Mouse (Mus musculus): ENCODE measurements around the gene Vmn2r90. TPM values are rescaled to one million over a fixed set of nuclear protein-coding genes. Genes with fewer than 3 reads are reported as not detected.
"Not testable (repeated sequence)": the region's sequence is repeated elsewhere in the genome, so short reads cannot be mapped to it uniquely, and the experiment has no call there.

Vmn2r90 gene
- polyA plus RNA-seq, 1 experiment from 2014 or later: not detected

GRCm38 (mm10) chr17:17741516-17741915, 38.0 kb downstream of the Vmn2r90 start:
- DNase-seq (ENCODE audit: low spot score, missing footprints); H3K27ac ChIP-seq (ENCODE audit: low read depth, low read length); H3K9me3 ChIP-seq (ENCODE audit: control insufficient read depth, low read length); H3K4me3 ChIP-seq (ENCODE audit: low read depth, low read length); H3K9ac ChIP-seq (ENCODE audit: low read length); H3K4me1 ChIP-seq (ENCODE audit: control insufficient read depth, insufficient read depth, low read length); H3K27me3 ChIP-seq (ENCODE audit: control insufficient read depth, insufficient read depth, low read length); ATAC-seq (ENCODE audit: low FRiP score); H3K36me3 ChIP-seq (ENCODE audit: control insufficient read depth, insufficient read depth, low read length); H3K4me2 ChIP-seq: not testable (repeated sequence)

DNA sequence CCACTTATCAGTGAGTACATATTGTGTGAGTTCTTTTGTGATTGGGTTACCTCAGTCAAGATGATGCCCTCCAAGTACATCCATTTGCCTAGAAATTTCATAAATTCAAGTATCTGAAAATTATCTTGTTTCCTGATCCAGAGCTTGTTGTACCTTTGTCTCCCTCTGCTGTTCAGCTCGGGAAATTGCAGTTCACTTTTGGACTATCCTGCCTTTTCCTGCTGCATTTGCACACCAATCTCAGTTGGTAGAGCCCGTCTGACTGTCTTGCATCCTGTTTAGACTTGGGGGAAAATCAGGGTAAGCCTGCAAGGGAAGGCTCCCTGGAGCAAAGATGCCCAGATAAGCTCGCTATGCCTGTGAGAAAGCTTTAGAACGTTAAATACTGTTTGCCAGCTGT, 45.8 kb downstream of the Vmn2r90 start:
- not testable (repeated sequence) for H3K9me3 ChIP-seq (ENCODE audit: control insufficient read depth, low read length); H3K27ac ChIP-seq (ENCODE audit: low read depth, low read length); H3K4me1 ChIP-seq (ENCODE audit: control insufficient read depth, insufficient read depth, low read length); H3K4me2 ChIP-seq; H3K4me3 ChIP-seq (ENCODE audit: low read depth, low read length); ATAC-seq (ENCODE audit: low FRiP score); H3K36me3 ChIP-seq (ENCODE audit: control insufficient read depth, insufficient read depth, low read length); H3K27me3 ChIP-seq (ENCODE audit: control insufficient read depth, insufficient read depth, low read length); H3K9ac ChIP-seq (ENCODE audit: low read length)
- DNase-seq (ENCODE audit: low spot score, missing footprints): peak; percentile 89
- 12% methylated on average over 4 of the region's 4 CpGs for WGBS

DNA sequence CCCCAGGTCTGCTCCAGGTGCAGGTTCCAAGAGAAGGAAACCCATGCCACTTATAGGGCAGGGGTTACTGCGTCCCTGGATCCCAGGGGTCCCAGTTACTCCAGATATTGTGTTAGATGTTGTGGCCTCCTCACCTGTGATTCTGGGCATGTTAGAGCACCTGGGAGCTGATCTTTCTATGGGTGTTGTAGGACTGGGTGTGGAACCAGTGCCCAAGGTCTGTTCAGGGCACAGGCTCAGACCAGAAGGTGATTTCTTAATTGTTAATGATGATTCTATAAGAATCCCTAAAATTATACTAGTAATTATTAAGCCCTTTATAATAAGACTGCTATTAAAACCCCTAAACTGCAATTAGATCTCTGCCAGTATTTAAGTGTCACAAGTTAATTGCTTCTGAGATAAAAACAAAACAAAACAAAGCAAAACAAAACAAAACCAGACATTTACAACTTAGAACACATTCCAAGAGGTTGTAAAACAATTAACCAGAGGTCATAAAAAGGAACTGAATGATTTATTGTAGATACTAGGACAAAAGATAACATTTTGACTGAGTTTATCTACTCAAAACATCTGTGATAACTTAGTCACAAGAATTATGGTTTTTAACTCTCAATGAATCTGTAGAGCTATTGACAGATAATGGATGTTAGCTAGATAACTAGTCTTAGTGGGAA, 59.2 kb downstream of the Vmn2r90 start:
- Histone ChIP-seq H3K9me3 (ENCODE audit: control insufficient read depth, low read length) (no peaks in the 10 kb centered on the region), H3K4me3 (ENCODE audit: low read depth, low read length) (no peak overlapping the region), H3K27me3 (ENCODE audit: control insufficient read depth, insufficient read depth, low read length) (no peaks in the 10 kb centered on the region), H3K4me1 (ENCODE audit: control insufficient read depth, insufficient read depth, low read length) (no peaks in the 10 kb centered on the region), H3K9ac (ENCODE audit: low read length) (no peak overlapping the region), H3K36me3 (ENCODE audit: control insufficient read depth, insufficient read depth, low read length) (no peaks in the 10 kb centered on the region), H3K4me2 (no peak overlapping the region), H3K27ac (ENCODE audit: low read depth, low read length) (no peak overlapping the region)
- 93% methylated on average over 1 of the region's 1 CpGs for WGBS
- DNase-seq (ENCODE audit: low spot score, missing footprints) (no peak), ATAC-seq (ENCODE audit: low FRiP score) (no peak)

DNA sequence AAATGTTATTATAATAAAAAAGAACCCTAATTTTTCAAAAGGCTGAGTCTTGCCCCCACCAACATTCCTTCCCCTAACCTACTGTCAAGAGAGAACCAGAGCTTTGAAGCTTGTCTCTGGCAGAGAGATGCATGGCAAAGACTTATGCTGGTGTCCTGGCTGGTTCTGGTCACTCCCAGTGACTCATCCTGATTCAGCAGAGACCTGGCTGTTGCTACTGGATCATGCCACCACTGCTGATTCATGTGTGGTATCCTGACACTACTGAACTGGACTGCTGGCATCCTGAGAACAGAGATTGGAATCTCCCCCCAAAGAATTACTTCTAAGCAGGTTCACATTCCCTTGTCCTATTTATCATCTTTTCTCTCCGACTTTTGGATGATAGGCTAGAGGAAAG, 60.7 kb downstream of the Vmn2r90 start:
- DNase-seq (ENCODE audit: low spot score, missing footprints) (no peak), ATAC-seq (ENCODE audit: low FRiP score) (no peak)

GRCm38 (mm10) chr17:17766481-17766880, 62.9 kb downstream of the Vmn2r90 start:
- WGBS: 12% methylated on average over 3 of the region's 3 CpGs
- no peaks in the 10 kb centered on the region for H3K27me3 ChIP-seq (ENCODE audit: control insufficient read depth, insufficient read depth, low read length)
- no peak overlapping the region for H3K9ac ChIP-seq (ENCODE audit: low read length)
- no peak overlapping the region for H3K4me3 ChIP-seq (ENCODE audit: low read depth, low read length)
- no peak overlapping the region for H3K27ac ChIP-seq (ENCODE audit: low read depth, low read length)
- ATAC-seq (ENCODE audit: low FRiP score) (peak; percentile 85), DNase-seq (ENCODE audit: low spot score, missing footprints) (peak; percentile 97)
- H3K4me2 ChIP-seq: no peak overlapping the region
- no peaks in the 10 kb centered on the region for H3K36me3 ChIP-seq (ENCODE audit: control insufficient read depth, insufficient read depth, low read length)
- H3K9me3 ChIP-seq (ENCODE audit: control insufficient read depth, low read length): no peaks in the 10 kb centered on the region
- H3K4me1 ChIP-seq (ENCODE audit: control insufficient read depth, insufficient read depth, low read length): no peaks in the 10 kb centered on the region

More for the DNA sequence above, 60.7 kb downstream of the Vmn2r90 start:
- Histone ChIP-seq H3K4me3 (ENCODE audit: low read depth, low read length) (no peak overlapping the region), H3K9ac (ENCODE audit: low read length) (no peak overlapping the region), H3K36me3 (ENCODE audit: control insufficient read depth, insufficient read depth, low read length) (no peaks in the 10 kb centered on the region), H3K27me3 (ENCODE audit: control insufficient read depth, insufficient read depth, low read length) (no peaks in the 10 kb centered on the region), H3K4me1 (ENCODE audit: control insufficient read depth, insufficient read depth, low read length) (no peaks in the 10 kb centered on the region), H3K9me3 (ENCODE audit: control insufficient read depth, low read length) (no peaks in the 10 kb centered on the region), H3K27ac (ENCODE audit: low read depth, low read length) (no peak overlapping the region), H3K4me2 (no peak overlapping the region)
- WGBS: 58% methylated on average over 1 of the region's 1 CpGs

Other genes with a start within 250 kb of the Vmn2r90 start
- gene Lnpep, start 78.7 kb upstream of the Vmn2r90 start, polyA plus RNA-seq (2014; fragmentation: Nextera tagmentation; extraction: Ambion mirVana): 5.9 and 6.3 TPM in 2 replicates
- gene Spaca6, start 123.4 kb downstream of the Vmn2r90 start, polyA plus RNA-seq (2014; fragmentation: Nextera tagmentation; extraction: Ambion mirVana): 16.1 and 16.4 TPM in 2 replicates
- gene Has1, start 151.5 kb downstream of the Vmn2r90 start, polyA plus RNA-seq (2014; fragmentation: Nextera tagmentation; extraction: Ambion mirVana): 0.38 and 0.87 TPM in 2 replicates
- gene Fpr1, start 180.2 kb downstream of the Vmn2r90 start, polyA plus RNA-seq (2014; fragmentation: Nextera tagmentation; extraction: Ambion mirVana): not detected in 2 replicates
- not detected in 2 replicates for gene Fpr2, start 184.1 kb downstream of the Vmn2r90 start, polyA plus RNA-seq (2014; fragmentation: Nextera tagmentation; extraction: Ambion mirVana)
- not detected in 2 replicates for gene Fpr3, start 184.1 kb downstream of the Vmn2r90 start, polyA plus RNA-seq (2014; fragmentation: Nextera tagmentation; extraction: Ambion mirVana)